Comparison of ENCODE assay signal across 19 mouse cellular contexts in genomic region chr7:142895223-142895840, GRCm38 (mm10). TPM values are rescaled to one million over a fixed set of nuclear protein-coding genes. Genes with fewer than 3 reads are reported as not detected.
A peak's percentile ranks its signal among the peaks of the same experiment; 100 is the strongest.
DNase-seq lines count a peak whose midpoint lies in the region; ATAC-seq lines count a peak whose summit lies in the region.
"Had no signal": no experiment of that assay in that cellular context is flagged by ENCODE, and none has a peak within 500 bp of the region (broad histone marks: within the 10 kb centered on the region; RNA-seq: fewer than 3 reads in every experiment).

No protein-coding gene starts in this region.

- H3K9ac ChIP-seq in forebrain, embryonic 11.5 days (ENCODE audit: low read length): no peak overlapping the region
- no peak overlapping the region for H3K9ac ChIP-seq in forebrain, embryonic 13.5 days
- H3K9ac ChIP-seq: embryonic facial prominence, embryonic 15.5 days; hindbrain, embryonic 14.5 days; liver, embryonic 13.5 days; midbrain, embryonic 13.5 days had no signal

- 87% methylated on average over 18 of the region's 18 CpGs for WGBS in forebrain, embryonic 11.5 days
- 83% methylated on average over 18 of the region's 18 CpGs for WGBS in forebrain, embryonic 13.5 days

- H3K4me3 ChIP-seq in forebrain, embryonic 11.5 days (ENCODE audit: low read depth, low read length): no peak overlapping the region
- H3K4me3 ChIP-seq in forebrain, embryonic 13.5 days: no peak overlapping the region
- H3K4me3 ChIP-seq: embryonic facial prominence, embryonic 15.5 days; layer of hippocampus, adult 2 months; liver, embryonic 13.5 days; midbrain, embryonic 13.5 days had no signal

- no peaks in the 10 kb centered on the region for H3K36me3 ChIP-seq in forebrain, embryonic 11.5 days (ENCODE audit: control insufficient read depth, insufficient read depth, low read length)
- H3K36me3 ChIP-seq in forebrain, embryonic 13.5 days (ENCODE audit: poor library complexity, severe bottlenecking): no peaks in the 10 kb centered on the region
- H3K36me3 ChIP-seq: embryonic facial prominence, embryonic 15.5 days; liver, embryonic 13.5 days; midbrain, embryonic 13.5 days had no signal

- DNase-seq in forebrain, embryonic 11.5 days (ENCODE audit: low spot score): peak; percentile 47
- peak; percentile 3 for DNase-seq in heart, postnatal 4 days
- no peak for DNase-seq in heart, postnatal 25 days (ENCODE audit: low spot score)
- DNase-seq in kidney, postnatal 36 days: peak; percentile 9 to 11
- no peak for DNase-seq in kidney, adult 18-20 months
- no peak for DNase-seq in B cell, adult 2 months

- ATAC-seq in forebrain, embryonic 11.5 days (replicated peaks; ENCODE audit: low FRiP score): no peak
- no peak for ATAC-seq in forebrain, embryonic 13.5 days
- ATAC-seq in erythroblast, adult 5-6 weeks (replicated peaks; ENCODE audit: low FRiP score, poor library complexity, severe bottlenecking): 0 out of 2 replicates have a peak, but pooled peaks have one; percentile 6

- intact Hi-C loops in heart, postnatal 25 days (cut with DNase I): no loop called here

- 0 out of 2 replicates have a peak, but pooled peaks cover 3% of the 10 kb centered on the region for H3K4me1 ChIP-seq in forebrain, embryonic 11.5 days (replicated peaks; ENCODE audit: control insufficient read depth, insufficient read depth, low read length)
- peaks cover 9% of the 10 kb centered on the region for H3K4me1 ChIP-seq in forebrain, embryonic 13.5 days
- H3K4me1 ChIP-seq: liver, embryonic 13.5 days had no signal

- H3K9me3 ChIP-seq in forebrain, embryonic 11.5 days (ENCODE audit: control insufficient read depth, low read length): no peaks in the 10 kb centered on the region
- H3K9me3 ChIP-seq in forebrain, embryonic 13.5 days (replicated peaks): no peaks in the 10 kb centered on the region
- H3K9me3 ChIP-seq: embryonic facial prominence, embryonic 15.5 days; liver, embryonic 13.5 days; midbrain, embryonic 13.5 days had no signal

- H3K27me3 ChIP-seq in forebrain, embryonic 11.5 days (ENCODE audit: control insufficient read depth, insufficient read depth, low read length): no peaks in the 10 kb centered on the region
- peaks cover 33% of the 10 kb centered on the region for H3K27me3 ChIP-seq in forebrain, embryonic 13.5 days
- H3K27me3 ChIP-seq: midbrain, embryonic 13.5 days had no signal

- no peak overlapping the region for H3K4me2 ChIP-seq in forebrain, embryonic 11.5 days (ENCODE audit: low read depth, low read length, severe bottlenecking)
- no peak overlapping the region for H3K4me2 ChIP-seq in forebrain, embryonic 13.5 days
- H3K4me2 ChIP-seq: embryonic facial prominence, embryonic 15.5 days; hindbrain, embryonic 14.5 days; liver, embryonic 13.5 days; midbrain, embryonic 13.5 days had no signal

- H3K27ac ChIP-seq in forebrain, embryonic 11.5 days (ENCODE audit: low read depth, low read length): no peak overlapping the region
- H3K27ac ChIP-seq in forebrain, embryonic 13.5 days: no peak overlapping the region
- H3K27ac ChIP-seq: embryonic facial prominence, embryonic 15.5 days; hindbrain, embryonic 14.5 days; kidney, postnatal 0 days; layer of hippocampus, adult 2 months; liver, embryonic 13.5 days; midbrain, embryonic 13.5 days had no signal

RNA-seq across cellular contexts. Expression of gene Th, which starts 35.6 kb away (rescaled TPM):
- polyA plus RNA-seq in forebrain, embryonic 11.5 days (2014; fragmentation: Nextera tagmentation; extraction: Ambion mirVana): 18.7 and 19.8 TPM in 2 replicates
- 8.0 and 9.9 TPM in 2 replicates for polyA plus RNA-seq in forebrain, embryonic 13.5 days (2015; fragmentation: Nextera tagmentation; extraction: Ambion mirVana)
- total RNA-seq in heart, postnatal 4 days (2021): under 1 TPM in 1 of 2 experiments, not detected in 1; 0.14 TPM
- total RNA-seq in heart, postnatal 25 days (2021): not detected
- total RNA-seq in erythroblast, adult 5-6 weeks (2015; ENCODE audit: low replicate concordance): not detected in 2 replicates
- total RNA-seq in erythroblast, adult 5-6 weeks (2017; ENCODE audit: low replicate concordance): not detected in 2 replicates
- total RNA-seq: common myeloid progenitor, adult 5-6 weeks; megakaryocyte progenitor cell, adult 5-6 weeks; monocyte, adult 5-6 weeks; neutrophil, adult 5-6 weeks had no signal
- polyA plus RNA-seq: CD4-positive, CD25-positive, alpha-beta regulatory T cell, adult 4 months; liver, embryonic 13.5 days had no signal

Comparison
In these comparisons a context has a peak if more than half of its experiments do, and no peak if none do; other contexts are left out.
1. DNase-seq: peak in forebrain, embryonic 11.5 days (single experiment), heart, postnatal 4 days (single experiment) and kidney, postnatal 36 days (2 of 2); none in heart, postnatal 25 days (single experiment), kidney, adult 18-20 months (single experiment) and B cell, adult 2 months (0 of 2).